Mouse (Mus musculus) hematopoietic multipotent progenitor cell, adult 10-12 weeks (in vitro differentiated cells): Measurements from ENCODE around the gene Stfa2l1. TPM values are rescaled to one million over a fixed set of nuclear protein-coding genes. Genes with fewer than 3 reads are reported as not detected.

Source experiments
- polyA plus RNA-seq: library from polyadenylated mRNA; stranded (reverse); fragments of >175 nt; gene quantifications from 2 replicates; pipeline ENCODE4 v1.2.3, GENCODE M21; 2012; ENCODE audit warnings: low replicate concordance

The Stfa2l1 gene
- polyA plus RNA-seq = 0.88 TPM in 2 replicates

GRCm38 (mm10) chr16:36156402-36156975 lies at the start of gene Stfa2l1:
Gene Stfa2l1, plus strand, starts transcription at chr16:36156811.

GRCm38 (mm10) chr16:36131141-36131540 lies 25.5 kb upstream of the Stfa2l1 start, which contains the start of gene Csta1:
Gene Csta1, minus strand, starts transcription at chr16:36131241.

GRCm38 (mm10) chr16:36183912-36184311 lies 27.3 kb downstream of the Stfa2l1 start, which contains the start of gene Gm5483:
Gene Gm5483, plus strand, starts transcription at chr16:36184212.

GRCm38 (mm10) chr16:36209967-36210453 lies 53.4 kb downstream of the Stfa2l1 start, which contains the start of gene Gm5416:
Gene Gm5416, plus strand, starts transcription at chr16:36210403.

Other genes starting within 250 kb of the Stfa2l1 start
- 2.1 and 8.3 TPM in 2 replicates for gene Parp9, start 218.3 kb upstream of the Stfa2l1 start, polyA plus RNA-seq
- gene Dtx3l, start 217.7 kb upstream of the Stfa2l1 start, polyA plus RNA-seq = 8.2 and 12.8 TPM in 2 replicates
- gene Kpna1, start 178.1 kb upstream of the Stfa2l1 start, polyA plus RNA-seq = 31.5 and 52.0 TPM in 2 replicates
- 0.56 and 1.7 TPM in 2 replicates for gene Wdr5b, start 115.6 kb upstream of the Stfa2l1 start, polyA plus RNA-seq
- 26.2 and 56.6 TPM in 2 replicates for gene Fam162a, start 85.2 kb upstream of the Stfa2l1 start, polyA plus RNA-seq
- 3.7 and 4.5 TPM in 2 replicates for gene Ccdc58, start 85.1 kb upstream of the Stfa2l1 start, polyA plus RNA-seq
- not detected in 2 replicates for gene Csta1, start 25.6 kb upstream of the Stfa2l1 start, polyA plus RNA-seq
- 1.3 and 2.2 TPM in 2 replicates for gene Gm5483, start 27.4 kb downstream of the Stfa2l1 start, polyA plus RNA-seq
- not detected in 2 replicates for gene Gm5416, start 53.6 kb downstream of the Stfa2l1 start, polyA plus RNA-seq
- not detected in 2 replicates for gene 2010005H15Rik, start 64.7 kb downstream of the Stfa2l1 start, polyA plus RNA-seq
- gene Stfa1, start 120.1 kb downstream of the Stfa2l1 start, polyA plus RNA-seq = not detected in 2 replicates
- not detected in 2 replicates for gene BC117090, start 177.5 kb downstream of the Stfa2l1 start, polyA plus RNA-seq
- not detected in 2 replicates for gene BC100530, start 210.9 kb downstream of the Stfa2l1 start, polyA plus RNA-seq